9 mouse cellular contexts compared by ENCODE assay signal in genomic region chr10:122230746-122231145, GRCm38 (mm10).
DNase-seq lines count a peak whose midpoint lies in the region; ATAC-seq and TF ChIP-seq lines count a peak whose summit lies in the region.
"Had no signal": no experiment of that assay in that cellular context is flagged by ENCODE, and none has a peak within 500 bp of the region (broad histone marks: within the 10 kb centered on the region; RNA-seq: fewer than 3 reads in every experiment).

No protein-coding gene starts in this region.

- ATAC-seq in neural tube, embryonic 15.5 days (ENCODE audit: low FRiP score), result no peak
- 0 out of 2 replicates have a peak, but pooled peaks have one; percentile 15 for ATAC-seq in embryonic facial prominence, embryonic 12.5 days (ENCODE audit: insufficient number of reproducible peaks, insufficient read depth, low FRiP score, low TSS enrichment)

- no peak overlapping the region for H3K27ac ChIP-seq in neural tube, embryonic 15.5 days (replicated peaks)
- H3K27ac ChIP-seq in embryonic facial prominence, embryonic 12.5 days, result 0 out of 2 replicates have a peak overlapping the region, but pooled peaks have one; percentile 11
- H3K27ac ChIP-seq in limb, embryonic 10.5 days, result no peak overlapping the region
- H3K27ac ChIP-seq in layer of hippocampus, adult 2 months, result no peak overlapping the region

- peak; percentile 49 for DNase-seq in neural tube, embryonic 10.5 days (ENCODE audit: extremely low spot score, low spot score)
- peak; percentile 53 for DNase-seq in limb, embryonic 10.5 days (ENCODE audit: low spot score)
- DNase-seq in testis, postnatal 14 days (ENCODE audit: low spot score), result peak; percentile 53
- DNase-seq in left cerebral cortex, postnatal 36 days (ENCODE audit: low spot score in 2 of 2), result no peak
- no peak for DNase-seq in right cerebral cortex, postnatal 10 days (ENCODE audit: low spot score in 2 of 2)
- no peak for DNase-seq in layer of hippocampus, adult 2 months (ENCODE audit: low spot score in 2 of 2)
- DNase-seq: right cerebral cortex, postnatal 25 days had no signal

- no peak overlapping the region for H3K4me2 ChIP-seq in neural tube, embryonic 15.5 days
- no peak overlapping the region for H3K4me2 ChIP-seq in embryonic facial prominence, embryonic 12.5 days (replicated peaks)

- no peaks in the 10 kb centered on the region for H3K4me1 ChIP-seq in neural tube, embryonic 15.5 days
- H3K4me1 ChIP-seq in embryonic facial prominence, embryonic 12.5 days, result peaks cover 6% of the 10 kb centered on the region; the same call in 1 of the 2 replicates
- peaks cover 24% of the 10 kb centered on the region for H3K4me1 ChIP-seq in limb, embryonic 10.5 days

- TF ChIP-seq CTCF in layer of hippocampus, adult 2 months (conservative IDR thresholded peaks at IDR 0.05), result no peak

- no peaks in the 10 kb centered on the region for H3K9me3 ChIP-seq in neural tube, embryonic 15.5 days (replicated peaks)
- H3K9me3 ChIP-seq in embryonic facial prominence, embryonic 12.5 days, result no peaks in the 10 kb centered on the region
- H3K9me3 ChIP-seq in limb, embryonic 10.5 days (replicated peaks), result no peaks in the 10 kb centered on the region

- intact Hi-C loops in left cerebral cortex, postnatal 36 days (cut with DNase I), result loop anchor here (5.0 kb wide), 1 partner anchor 53 kb away; no protein-coding TSS in a partner anchor

- H3K4me3 ChIP-seq in neural tube, embryonic 15.5 days (replicated peaks), result no peak overlapping the region
- no peak overlapping the region for H3K4me3 ChIP-seq in embryonic facial prominence, embryonic 12.5 days
- no peak overlapping the region for H3K4me3 ChIP-seq in limb, embryonic 10.5 days
- H3K4me3 ChIP-seq in layer of hippocampus, adult 2 months, result no peak overlapping the region

- no peaks in the 10 kb centered on the region for H3K36me3 ChIP-seq in neural tube, embryonic 15.5 days
- H3K36me3 ChIP-seq in embryonic facial prominence, embryonic 12.5 days, result no peaks in the 10 kb centered on the region
- no peaks in the 10 kb centered on the region for H3K36me3 ChIP-seq in limb, embryonic 10.5 days

- no peak overlapping the region for H3K9ac ChIP-seq in neural tube, embryonic 15.5 days (replicated peaks)
- no peak overlapping the region for H3K9ac ChIP-seq in embryonic facial prominence, embryonic 12.5 days

- WGBS in neural tube, embryonic 15.5 days, result 61% methylated on average over 11 of the region's 11 CpGs
- 24% methylated on average over 11 of the region's 11 CpGs for WGBS in embryonic facial prominence, embryonic 12.5 days
- 44% methylated on average over 11 of the region's 11 CpGs for WGBS in limb, embryonic 10.5 days

- no peaks in the 10 kb centered on the region for H3K27me3 ChIP-seq in neural tube, embryonic 15.5 days (replicated peaks)
- no peaks in the 10 kb centered on the region for H3K27me3 ChIP-seq in embryonic facial prominence, embryonic 12.5 days
- H3K27me3 ChIP-seq in limb, embryonic 10.5 days (ENCODE audit: low read depth, poor library complexity, severe bottlenecking), result no peaks in the 10 kb centered on the region

Comparison
In these comparisons a context has a peak if more than half of its experiments do, and no peak if none do; other contexts are left out.
1. DNase-seq: peak in neural tube, embryonic 10.5 days (single experiment), limb, embryonic 10.5 days (single experiment) and testis, postnatal 14 days (single experiment); none in left cerebral cortex, postnatal 36 days (0 of 2), right cerebral cortex, postnatal 10 days (0 of 2) and layer of hippocampus, adult 2 months (0 of 2).